Mouse (Mus musculus) brain, embryonic 14.5 days (tissue): ENCODE results near the gene Tbc1d15.

Source experiments
- CTCF ChIP-seq: fragments of 200-500 bp; IDR thresholded peaks from 2 replicates; pipeline ENCODE4 v1.5.1; 2012; ENCODE audit warnings: inconsistent platforms, mild to moderate bottlenecking, moderate library complexity, borderline replicate concordance; ENCODE audit not compliant: insufficient read depth, insufficient read length; ENCODE audit errors: extremely low read depth
- POLR2A ChIP-seq: fragments of 200-500 bp; IDR thresholded peaks from 2 replicates; pipeline ENCODE4 v1.6.1; 2012; ENCODE audit warnings: mild to moderate bottlenecking, inconsistent platforms, borderline replicate concordance; ENCODE audit not compliant: poor library complexity, insufficient read depth, insufficient read length, severe bottlenecking; ENCODE audit errors: extremely low read depth

DNA sequence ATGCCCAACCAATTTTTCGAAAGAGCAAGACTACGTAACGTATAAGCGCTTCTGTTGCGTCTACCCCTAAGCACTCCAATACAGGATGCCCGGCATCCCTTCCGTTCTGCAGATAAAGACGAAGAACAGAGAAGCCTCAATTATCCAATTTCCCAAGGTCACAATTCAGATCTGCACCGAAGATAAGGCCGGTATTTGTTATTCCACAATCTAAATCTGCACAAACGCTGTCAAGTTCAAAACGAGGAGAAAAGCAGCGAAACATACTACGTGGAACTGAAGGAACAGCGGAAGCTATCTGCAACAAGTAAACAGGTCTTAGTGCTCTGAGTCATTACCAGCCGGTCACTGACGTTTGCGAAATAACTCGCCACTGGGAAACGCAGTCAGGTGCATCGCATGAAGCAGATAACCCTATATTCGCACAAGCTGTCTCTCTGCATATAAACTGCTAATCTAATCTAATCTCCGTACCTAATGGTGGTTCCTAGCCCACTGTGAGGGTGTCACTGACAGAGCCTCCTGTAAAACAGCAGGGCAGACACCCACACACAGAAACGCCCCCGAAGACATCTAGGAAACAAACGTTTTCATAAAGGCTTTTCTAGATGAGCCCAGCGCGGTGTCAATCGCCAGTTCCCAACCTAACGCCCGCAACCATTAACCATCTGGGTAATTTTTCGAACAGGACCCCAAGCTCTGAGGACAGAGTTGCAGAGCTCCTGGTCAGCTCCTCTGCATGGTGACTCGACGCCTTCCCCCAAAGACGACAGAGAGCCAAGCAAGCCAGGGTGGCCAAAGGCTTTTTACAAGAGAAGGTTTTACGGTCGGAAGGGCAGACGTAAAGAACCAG, 806 bp downstream of the Tbc1d15 start:
- TF ChIP-seq CTCF (no peak), POLR2A (no peak)
